Mouse (Mus musculus): ENCODE data around the gene Gm45618.

DNA sequence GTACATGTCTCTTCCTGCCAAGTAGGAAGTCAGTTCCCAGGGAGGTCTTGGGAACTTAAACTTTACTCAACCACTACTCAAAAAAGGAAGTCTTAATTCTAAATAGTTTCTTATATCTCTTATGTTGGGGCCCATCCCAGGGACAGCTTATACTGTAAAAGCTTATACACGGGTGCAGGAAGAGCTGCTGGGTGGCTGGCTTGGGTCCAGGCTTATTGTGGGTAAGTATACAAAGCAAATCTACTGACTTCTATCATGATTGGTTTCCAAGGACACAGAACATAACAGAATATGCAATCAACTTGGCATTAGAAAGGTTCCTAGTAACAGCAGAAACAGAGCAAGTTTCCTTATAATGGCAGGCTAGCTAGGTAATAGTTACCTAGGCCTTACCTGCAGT lies 34.8 kb upstream of the Gm45618 start:
- TF ChIP-seq POLR2A (IDR thresholded peaks at IDR 0.05; ENCODE audit: control insufficient read depth in 1 of 2, insufficient read depth in 1 of 2, low read depth in 1 of 2, low read length in 2 of 2, poor library complexity in 1 of 2) = no peak
- TF ChIP-seq CTCF (IDR thresholded peaks at IDR 0.05 in 2 of 3, conservative IDR thresholded peaks at IDR 0.05 in 1 of 3; ENCODE audit: control insufficient read depth in 1 of 3, insufficient read depth in 1 of 3, low read depth in 2 of 3, low read length in 3 of 3, poor library complexity in 1 of 3, severe bottlenecking in 1 of 3) = no peak

Data from MEL (cell line).